ENCODE assay signal across 1 mouse cellular context in genomic region chr12:80068016-80068415, GRCm38 (mm10).
TF ChIP-seq lines count a peak whose summit lies in the region.

No protein-coding gene starts in this region.

TF ChIP-seq in MEL, 35 proteins besides CTCF, POLR2A, EP300 and RAD21 (continued from another document):
- TF ChIP-seq CHD1 (IDR thresholded peaks at IDR 0.05; ENCODE audit: low read depth, low read length): no peak
- no peak for TF ChIP-seq POLR2AphosphoS2 (IDR thresholded peaks at IDR 0.05; ENCODE audit: low read length)
- no peak for TF ChIP-seq ZKSCAN1 (IDR thresholded peaks at IDR 0.05; ENCODE audit: low read depth, low read length)
- no peak for TF ChIP-seq SMC3 (IDR thresholded peaks at IDR 0.05; ENCODE audit: low read depth, low read length)
- TF ChIP-seq UBTF (IDR thresholded peaks at IDR 0.05; ENCODE audit: borderline replicate concordance, insufficient read depth, low read depth, low read length): no peak
